Mouse (Mus musculus) CD4-positive, CD25-positive, alpha-beta regulatory T cell, adult 4 months (primary cell): Measurements from ENCODE around the gene Asic4. TPM values are rescaled to one million over a fixed set of nuclear protein-coding genes. Genes with fewer than 3 reads are reported as not detected.

Experiments used
- ATAC-seq: one replicate; pipeline ENCODE4 v1.8.0; 2017
- polyA plus RNA-seq, 2 experiments: library from polyadenylated mRNA; unstranded; fragments of 100-300 nt; shearing (Covaris generic); gene quantifications; one replicate each; pipeline ENCODE4 v1.2.1; 2017

The Asic4 gene
- polyA plus RNA-seq, 2 experiments from 2014 or later: not detected

- no peak for ATAC-seq
Observed at GRCm38 (mm10) chr1:75469287-75469825, 19.1 kb downstream of the Asic4 start.

GRCm38 (mm10) chr1:75476441-75476840 is 26.2 kb downstream of the Asic4 start:
- no peak for ATAC-seq

- peak; percentile 24 for ATAC-seq
Observed at GRCm38 (mm10) chr1:75477264-75477965, 27.2 kb downstream of the Asic4 start.

GRCm38 (mm10) chr1:75477966-75478290 is 27.7 kb downstream of the Asic4 start:
- no peak for ATAC-seq

- ATAC-seq: peak; percentile 7
Observed at GRCm38 (mm10) chr1:75478497-75478896, 28.3 kb downstream of the Asic4 start.

GRCm38 (mm10) chr1:75478916-75479634 is 28.8 kb downstream of the Asic4 start, which contains the start of the genes Chpf and Tmem198:
Chpf (minus strand) TSS chr1:75479307.
Tmem198 (plus strand) TSS chr1:75479532.
- ATAC-seq: peak; percentile 88

GRCm38 (mm10) chr1:75479635-75479989 is 29.4 kb downstream of the Asic4 start:
- ATAC-seq: peak; percentile 0

GRCm38 (mm10) chr1:75480036-75480435 is 29.8 kb downstream of the Asic4 start:
- ATAC-seq: no peak

GRCm38 (mm10) chr1:75480735-75481134 is 30.5 kb downstream of the Asic4 start:
- no peak for ATAC-seq

GRCm38 (mm10) chr1:75486561-75486960 is 36.3 kb downstream of the Asic4 start:
- no peak for ATAC-seq

- ATAC-seq: peak; percentile 2
Observed at GRCm38 (mm10) chr1:75487040-75487404, 36.8 kb downstream of the Asic4 start.

GRCm38 (mm10) chr1:75487405-75488161 is 37.3 kb downstream of the Asic4 start:
- ATAC-seq: peak; percentile 81

- ATAC-seq: no peak
Observed at GRCm38 (mm10) chr1:75490785-75491551, 40.7 kb downstream of the Asic4 start.

GRCm38 (mm10) chr1:75492579-75493170 is 42.4 kb downstream of the Asic4 start:
- no peak for ATAC-seq

GRCm38 (mm10) chr1:75494878-75495548 is 44.8 kb downstream of the Asic4 start:
- ATAC-seq: peak; percentile 62

GRCm38 (mm10) chr1:75498897-75499296 is 48.7 kb downstream of the Asic4 start:
- no peak for ATAC-seq

- no peak for ATAC-seq
Observed at GRCm38 (mm10) chr1:75499441-75499840, 49.2 kb downstream of the Asic4 start.

GRCm38 (mm10) chr1:75501905-75502304 is 51.7 kb downstream of the Asic4 start:
- ATAC-seq: no peak

- ATAC-seq: no peak
Observed at GRCm38 (mm10) chr1:75502945-75503650, 52.9 kb downstream of the Asic4 start.

GRCm38 (mm10) chr1:75503651-75503980 is 53.4 kb downstream of the Asic4 start:
- ATAC-seq: no peak
